Mouse (Mus musculus): ENCODE data around the gene Vmn1r236. TPM values are rescaled to one million over a fixed set of nuclear protein-coding genes. Genes with fewer than 3 reads are reported as not detected.

Vmn1r236 gene
- not detected in 2 replicates for polyA plus RNA-seq (2012; rRNA removed)

DNA sequence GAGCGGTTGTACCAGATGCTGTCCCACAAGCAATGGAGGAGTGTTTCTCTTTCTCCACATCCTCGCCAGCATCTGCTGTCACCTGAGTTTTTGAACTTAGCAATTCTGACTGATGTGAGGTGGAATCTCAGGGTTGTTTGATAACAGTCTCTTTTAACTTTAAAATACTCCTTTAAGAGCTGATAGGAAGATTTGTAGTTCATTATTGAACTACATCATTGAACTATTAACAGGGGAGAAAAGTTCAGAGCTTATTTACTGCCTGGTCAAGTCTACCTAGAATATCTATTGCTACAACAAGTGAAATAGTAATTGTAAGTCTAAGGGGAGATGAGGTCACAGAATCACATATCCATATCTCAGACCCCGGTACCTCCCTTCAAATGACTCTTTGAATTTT, at the start of gene Vmn1r236:
TSS of gene Vmn1r236 (plus strand) at position 301 of the 400 bp plus-strand sequence.

DNA sequence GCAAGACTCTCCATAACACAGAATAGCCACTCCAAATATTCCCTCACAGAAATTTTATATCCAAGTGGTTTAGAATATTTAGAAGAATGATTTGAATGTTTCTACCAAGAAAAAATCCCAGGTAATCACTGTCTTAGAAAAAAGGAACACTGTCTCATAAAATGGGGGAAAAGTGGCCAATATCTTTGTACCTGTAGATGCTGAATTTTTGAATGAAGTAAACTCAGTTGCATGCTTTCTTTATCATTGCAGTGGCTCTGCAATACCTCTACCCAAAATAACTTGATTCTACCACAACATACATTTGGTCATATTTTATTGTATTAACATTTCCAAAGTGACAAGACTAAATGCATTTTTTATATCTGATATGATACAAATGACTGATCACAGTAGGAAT, 26.6 kb upstream of the Vmn1r236 start, which contains the start of gene Vmn1r235:
TSS of gene Vmn1r235 (plus strand) at position 301 of the 400 bp plus-strand sequence.

DNA sequence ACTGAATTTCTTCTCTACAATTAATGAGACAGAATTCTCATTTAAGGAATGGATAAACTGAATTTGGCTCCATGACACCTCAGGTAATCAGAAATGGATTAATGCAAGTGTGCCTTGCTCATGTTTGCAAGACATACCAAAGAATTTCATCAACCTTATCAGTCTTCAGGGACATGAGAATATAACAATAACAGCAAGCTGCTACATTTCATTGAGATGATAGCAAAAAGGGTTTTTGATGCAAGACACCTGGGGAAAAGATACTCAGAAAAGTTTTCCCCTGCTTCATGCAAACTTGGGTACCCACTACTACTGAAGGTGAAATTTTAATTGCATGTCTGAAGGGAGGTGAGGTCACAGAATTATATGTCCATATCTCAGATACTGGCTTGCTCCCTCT, 28.8 kb downstream of the Vmn1r236 start, which contains the start of gene Vmn1r237:
TSS of gene Vmn1r237 (plus strand) at position 301 of the 400 bp plus-strand sequence.

Other genes with a start within 250 kb of the Vmn1r236 start
- not detected in 2 replicates for gene Vmn1r234, start 56.9 kb upstream of the Vmn1r236 start, polyA plus RNA-seq (2012; rRNA removed)
- not detected in 2 replicates for gene Vmn1r235, start 26.5 kb upstream of the Vmn1r236 start, polyA plus RNA-seq (2012; rRNA removed)
- not detected in 2 replicates for gene Vmn1r237, start 28.9 kb downstream of the Vmn1r236 start, polyA plus RNA-seq (2012; rRNA removed)
- gene Zfp677, start 100.8 kb downstream of the Vmn1r236 start, polyA plus RNA-seq (2012; rRNA removed): 0.28 and 0.34 TPM in 2 replicates
- 1.0 and 1.1 TPM in 2 replicates for gene Zfp54, start 140.3 kb downstream of the Vmn1r236 start, polyA plus RNA-seq (2012; rRNA removed)
- gene Zfp51, start 167.4 kb downstream of the Vmn1r236 start, polyA plus RNA-seq (2012; rRNA removed): 2.3 and 2.4 TPM in 2 replicates
- 1.6 TPM in 2 replicates for gene Zfp53, start 206.1 kb downstream of the Vmn1r236 start, polyA plus RNA-seq (2012; rRNA removed)